28 mouse cellular contexts compared by ENCODE assay signal in the genomic region with DNA sequence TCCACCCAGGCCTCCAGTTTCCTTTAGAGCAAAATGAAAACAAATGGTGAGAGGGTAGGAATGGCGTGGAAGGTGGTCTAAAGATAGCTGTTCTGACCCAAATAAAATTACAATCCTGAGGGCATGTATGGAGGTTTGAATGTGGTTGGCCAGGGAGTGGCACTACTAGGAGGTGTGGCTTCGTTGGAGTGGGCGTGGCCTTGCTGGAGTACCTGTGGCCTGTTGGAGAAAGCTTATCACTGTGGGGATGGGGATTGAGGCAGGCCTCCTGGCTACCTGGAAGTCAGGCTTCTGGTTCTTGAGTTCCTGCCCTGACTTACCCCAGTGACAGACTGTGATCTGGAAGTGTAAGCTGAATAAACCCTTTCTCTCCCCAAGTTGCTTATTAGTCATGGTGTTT. TPM values are rescaled to one million over a fixed set of nuclear protein-coding genes. Genes with fewer than 3 reads are reported as not detected.
A peak's percentile ranks its signal among the peaks of the same experiment; 100 is the strongest.
DNase-seq lines count a peak whose midpoint lies in the region; ATAC-seq and TF ChIP-seq lines count a peak whose summit lies in the region.
"Had no signal": no experiment of that assay in that cellular context is flagged by ENCODE, and none has a peak within 500 bp of the region (broad histone marks: within the 10 kb centered on the region; RNA-seq: fewer than 3 reads in every experiment).

No protein-coding gene starts in this region.

- ATAC-seq in CD4-positive, CD25-positive, alpha-beta regulatory T cell, adult 4 months, result no peak
- ATAC-seq in intestine, embryonic 15.5 days, result 0 out of 2 replicates have a peak, but pooled peaks have one; percentile 36
- ATAC-seq in lung, postnatal 0 days, result no peak
- ATAC-seq: activated CD4-positive, CD25-positive, alpha-beta regulatory T cell, adult 4 months; forebrain, postnatal 0 days had no signal

- no peak overlapping the region for H3K9ac ChIP-seq in intestine, embryonic 15.5 days
- H3K9ac ChIP-seq in lung, postnatal 0 days (replicated peaks; ENCODE audit: low read depth), result no peak overlapping the region
- H3K9ac ChIP-seq: forebrain, postnatal 0 days; hindbrain, embryonic 14.5 days; limb, embryonic 15.5 days had no signal

- H3K4me1 ChIP-seq in intestine, embryonic 15.5 days (replicated peaks), result no peaks in the 10 kb centered on the region
- peaks cover 19% of the 10 kb centered on the region; the same call in 1 of the 2 replicates for H3K4me1 ChIP-seq in small intestine, adult 2 months (ENCODE audit: control insufficient read depth, insufficient read depth, insufficient read length, low read length)
- H3K4me1 ChIP-seq in lung, postnatal 0 days (ENCODE audit: insufficient read depth, low read depth, low read length), result no peaks in the 10 kb centered on the region
- H3K4me1 ChIP-seq: limb, embryonic 15.5 days had no signal

- H3K27me3 ChIP-seq in intestine, embryonic 15.5 days (replicated peaks), result no peaks in the 10 kb centered on the region
- H3K27me3 ChIP-seq in small intestine, adult 2 months (ENCODE audit: control insufficient read depth, insufficient read depth, low read length), result no peaks in the 10 kb centered on the region
- no peaks in the 10 kb centered on the region for H3K27me3 ChIP-seq in lung, postnatal 0 days (replicated peaks; ENCODE audit: insufficient read depth, low read length)
- H3K27me3 ChIP-seq: limb, embryonic 15.5 days had no signal

- WGBS in intestine, embryonic 15.5 days, result 56% methylated on average over 3 of the region's 3 CpGs
- 44% methylated on average over 3 of the region's 3 CpGs for WGBS in small intestine, adult 2 months
- 56% methylated on average over 3 of the region's 3 CpGs for WGBS in lung, postnatal 0 days

- no peak overlapping the region for H3K4me3 ChIP-seq in intestine, embryonic 15.5 days (replicated peaks)
- H3K4me3 ChIP-seq in small intestine, adult 2 months (ENCODE audit: low read depth, low read length), result no peak overlapping the region
- no peak overlapping the region for H3K4me3 ChIP-seq in lung, postnatal 0 days (ENCODE audit: low read depth, low read length)
- H3K4me3 ChIP-seq: limb, embryonic 10.5 days; limb, embryonic 15.5 days had no signal

- TF ChIP-seq POLR2A in small intestine, adult 2 months (IDR thresholded peaks at IDR 0.05; ENCODE audit: low read depth, low read length), result no peak

- H3K27ac ChIP-seq in intestine, embryonic 15.5 days, result no peak overlapping the region
- H3K27ac ChIP-seq in small intestine, adult 2 months (ENCODE audit: insufficient read depth, low read depth, low read length), result peak overlapping the region; percentile 67; the same call in 1 of the 2 replicates
- H3K27ac ChIP-seq in lung, postnatal 0 days (ENCODE audit: low read length), result no peak overlapping the region
- H3K27ac ChIP-seq: hindbrain, embryonic 14.5 days; limb, embryonic 10.5 days; limb, embryonic 15.5 days; macrophage had no signal

- no peaks in the 10 kb centered on the region for H3K36me3 ChIP-seq in intestine, embryonic 15.5 days
- no peaks in the 10 kb centered on the region for H3K36me3 ChIP-seq in small intestine, adult 2 months (ENCODE audit: control insufficient read depth, insufficient read depth, low read length)
- H3K36me3 ChIP-seq in lung, postnatal 0 days (ENCODE audit: insufficient read depth, low read length), result no peaks in the 10 kb centered on the region
- H3K36me3 ChIP-seq: limb, embryonic 10.5 days; limb, embryonic 15.5 days had no signal

- DNase-seq in CD4-positive, CD25-positive, alpha-beta regulatory T cell, adult 2 months (ENCODE audit: low read depth, low spot score), result peak; percentile 13
- peak; percentile 20 for DNase-seq in R1 (ENCODE audit: low read depth, low spot score)
- no peak for DNase-seq in embryo, embryonic 10 days (ENCODE audit: low spot score)
- DNase-seq in lung, postnatal 0 days (ENCODE audit: low spot score), result no peak
- no peak for DNase-seq in left cerebral cortex, adult 18-20 months (ENCODE audit: low spot score in 2 of 2)
- DNase-seq: adrenal gland, adult 2 months; cerebellum, adult 8-10 months; cerebellum, postnatal 25 days; forebrain, postnatal 0 days; heart, postnatal 10 days; kidney, adult 2 months; kidney, postnatal 4 days; lung, adult 18-20 months; lung, postnatal 10 days; midbrain, embryonic 14.5 days; retina, postnatal 1 day; right cerebral cortex, postnatal 14 days; thymus, adult 18-20 months; thymus, postnatal 36 days had no signal

- TF ChIP-seq CTCF in small intestine, adult 2 months (IDR thresholded peaks at IDR 0.05; ENCODE audit: extremely low read depth, insufficient read length, insufficient replicate concordance, low read depth, low read length), result no peak
- no peak for TF ChIP-seq CTCF in lung, postnatal 0 days (IDR thresholded peaks at IDR 0.05)

- no peak for TF ChIP-seq EP300 in lung, postnatal 0 days (IDR thresholded peaks at IDR 0.05)

- no peaks in the 10 kb centered on the region for H3K9me3 ChIP-seq in intestine, embryonic 15.5 days
- H3K9me3 ChIP-seq in lung, postnatal 0 days (ENCODE audit: low read length), result no peaks in the 10 kb centered on the region
- H3K9me3 ChIP-seq: limb, embryonic 10.5 days; limb, embryonic 15.5 days had no signal

- H3K4me2 ChIP-seq in intestine, embryonic 15.5 days (replicated peaks), result no peak overlapping the region
- H3K4me2 ChIP-seq in lung, postnatal 0 days (replicated peaks; ENCODE audit: low read depth, low read length), result no peak overlapping the region
- H3K4me2 ChIP-seq: heart, embryonic 11.5 days; hindbrain, embryonic 14.5 days; limb, embryonic 15.5 days had no signal

RNA-seq across cellular contexts. Expression of a gene that starts 55.2 kb away (rescaled TPM):
- 10 to 100 TPM; 22.2 to 26.9 TPM for polyA plus RNA-seq in CD4-positive, CD25-positive, alpha-beta regulatory T cell, adult 4 months (2017; shearing (Covaris generic))
- 63.0 and 67.1 TPM in 2 replicates for polyA plus RNA-seq in intestine, embryonic 15.5 days (2015; fragmentation: Nextera tagmentation; extraction: Ambion mirVana)
- 5.5 and 9.9 TPM in 2 replicates for polyA plus RNA-seq in small intestine, adult 2 months (2012; rRNA removed)
- polyA plus RNA-seq in lung, postnatal 0 days (2015; fragmentation: Nextera tagmentation; extraction: Ambion mirVana), result 19.3 and 20.1 TPM in 2 replicates
- total RNA-seq in left cerebral cortex, adult 18-20 months (2021), result 10 to 100 TPM; 16.4 to 19.0 TPM

Comparison
In these comparisons a context has a peak if more than half of its experiments do, and no peak if none do; other contexts are left out.
1. DNase-seq: peak in CD4-positive, CD25-positive, alpha-beta regulatory T cell, adult 2 months (single experiment) and R1 (single experiment); none in embryo, embryonic 10 days (single experiment), lung, postnatal 0 days (single experiment) and left cerebral cortex, adult 18-20 months (0 of 2).